Mouse (Mus musculus) spleen, adult 2 months (tissue): ENCODE measurements around the gene Rep15. TPM values are rescaled to one million over a fixed set of nuclear protein-coding genes. Genes with fewer than 3 reads are reported as not detected.

ENCODE experiments used
- DNase-seq, 2 experiments: peaks; one replicate each; pipeline versions ENCODE4 v3.0.0 to v3.0.0-alpha.2; 2012 to 2021; ENCODE audit warnings: low spot score in 2 of 2, low read depth in 1 of 2
- H3K27ac ChIP-seq: fragments of 200-500 bp; 2 replicates; pipeline ENCODE4 v1.5.1; 2012; ENCODE audit warnings: low read length, inconsistent platforms; ENCODE audit not compliant: insufficient read depth
- H3K27me3 ChIP-seq: fragments of 200-500 bp; 2 replicates; pipeline ENCODE4 v1.6.1; 2012; ENCODE audit warnings: mild to moderate bottlenecking, moderate library complexity, low read length, inconsistent platforms; ENCODE audit not compliant: control insufficient read depth, insufficient read depth
- H3K36me3 ChIP-seq: fragments of 200-500 bp; 2 replicates; pipeline ENCODE4 v1.6.1; 2012; ENCODE audit warnings: mild to moderate bottlenecking, low read length, inconsistent platforms; ENCODE audit not compliant: control insufficient read depth, insufficient read depth
- H3K4me1 ChIP-seq: fragments of 200-500 bp; 2 replicates; pipeline ENCODE4 v1.6.1; 2011; ENCODE audit warnings: inconsistent platforms; ENCODE audit not compliant: control insufficient read depth, insufficient read depth, insufficient read length
- H3K4me3 ChIP-seq: fragments of 200-500 bp; 2 replicates; pipeline ENCODE4 v1.5.1; 2011; ENCODE audit warnings: mild to moderate bottlenecking, inconsistent platforms; ENCODE audit not compliant: insufficient read depth, insufficient read length; ENCODE audit errors: extremely low read depth
- CTCF ChIP-seq: fragments of 200-500 bp; IDR thresholded peaks from 2 replicates; pipeline ENCODE4 v1.5.1; 2011; ENCODE audit warnings: mild to moderate bottlenecking, inconsistent platforms; ENCODE audit not compliant: insufficient read depth, insufficient read length, insufficient replicate concordance; ENCODE audit errors: extremely low read depth
- POLR2A ChIP-seq: fragments of 200-500 bp; IDR thresholded peaks from 2 replicates; pipeline ENCODE4 v1.6.1; 2011; ENCODE audit warnings: low read depth, low read length, inconsistent platforms
- WGBS: fragments of 180-500 bp; shearing (Covaris S2); methylation state at CpG from one replicate; pipeline ENCODE4 v1.1.7; 2018; 5-methylcytosine and 5-hydroxymethylcytosine counted together
- polyA plus RNA-seq: library from polyadenylated mRNA; depleted of rRNA; stranded (reverse); fragments of >200 nt; gene quantifications from 2 replicates; pipeline ENCODE4 v1.2.3, GENCODE M21; 2012

The Rep15 gene
- polyA plus RNA-seq, 1 experiment = 0.21 TPM

DNA sequence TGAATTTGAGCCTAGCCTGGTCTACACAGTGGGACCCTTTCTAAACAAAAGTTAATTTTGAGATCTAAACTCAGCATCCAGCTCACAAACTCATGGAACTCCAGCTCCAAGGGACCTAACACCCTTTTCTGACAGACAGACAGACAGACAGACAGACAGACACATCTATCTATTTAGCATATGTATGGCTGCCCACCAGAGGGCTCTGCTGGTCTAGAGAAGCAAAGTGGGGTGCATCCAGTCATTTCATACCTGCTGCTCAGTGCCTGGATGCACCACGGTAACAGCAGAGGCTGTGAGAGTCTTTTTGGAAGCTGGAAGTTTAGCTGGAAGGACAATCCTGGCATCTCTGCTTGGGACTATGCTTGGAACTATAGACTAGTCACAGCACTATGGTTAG lies 18.8 kb upstream of the Rep15 start:
- H3K4me3 ChIP-seq = no peak overlapping the region
- no peaks in the 10 kb centered on the region for H3K36me3 ChIP-seq
- 72% methylated on average over 1 of the region's 1 CpGs for WGBS
- no peak overlapping the region for H3K27ac ChIP-seq
- H3K4me1 ChIP-seq = no peaks in the 10 kb centered on the region
- no peak for DNase-seq
- no peaks in the 10 kb centered on the region for H3K27me3 ChIP-seq
- TF ChIP-seq CTCF = no peak
- no peak for TF ChIP-seq POLR2A

DNA sequence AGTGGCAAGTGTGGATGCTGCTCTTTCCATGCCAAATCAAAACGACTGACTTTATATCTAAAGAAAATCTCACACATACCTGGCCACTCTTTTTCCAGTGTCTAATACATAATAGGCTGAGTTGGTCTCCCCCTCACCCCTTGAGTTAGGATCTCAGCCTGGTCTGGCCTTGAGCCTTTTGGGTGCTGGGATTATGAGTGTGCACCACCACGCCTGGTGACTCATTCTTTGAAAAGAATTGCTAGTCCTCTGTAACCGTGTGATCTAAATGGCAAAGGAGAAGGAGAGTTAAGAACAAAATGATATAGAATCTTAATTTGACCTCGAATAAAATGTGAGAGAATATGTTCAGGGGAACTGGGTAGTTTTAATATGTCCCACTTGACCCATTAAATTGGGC lies 14.5 kb upstream of the Rep15 start:
- Histone ChIP-seq H3K27me3 (no peaks in the 10 kb centered on the region), H3K36me3 (no peaks in the 10 kb centered on the region), H3K4me1 (no peaks in the 10 kb centered on the region), H3K27ac (no peak overlapping the region), H3K4me3 (no peak overlapping the region)
- no peak for TF ChIP-seq POLR2A
- TF ChIP-seq CTCF = no peak
- no peak for DNase-seq
- 87% methylated on average over 4 of the region's 4 CpGs for WGBS

DNA sequence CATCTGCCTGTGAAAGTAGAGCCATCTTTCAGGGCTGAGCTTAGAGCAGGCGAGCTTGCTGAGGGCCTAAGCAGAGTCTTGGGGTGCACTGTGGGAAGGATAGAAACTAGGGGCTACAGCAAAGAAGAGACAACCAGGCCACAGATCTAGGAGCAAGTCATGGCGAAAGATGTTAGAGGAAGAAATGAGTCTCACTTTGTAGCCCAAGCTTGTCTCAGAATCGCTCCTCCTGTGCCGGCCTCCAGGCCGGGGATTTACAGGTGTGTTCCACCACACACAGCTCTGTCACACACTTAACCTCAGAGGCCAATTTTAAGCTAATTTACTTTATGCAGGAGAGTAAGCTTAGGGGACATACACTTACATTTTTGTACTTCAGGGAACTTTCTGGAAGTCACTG lies 14.0 kb upstream of the Rep15 start:
- H3K36me3 ChIP-seq = no peaks in the 10 kb centered on the region
- 90% methylated on average over 5 of the region's 5 CpGs for WGBS
- H3K4me1 ChIP-seq = no peaks in the 10 kb centered on the region
- H3K27me3 ChIP-seq = no peaks in the 10 kb centered on the region
- no peak overlapping the region for H3K4me3 ChIP-seq
- TF ChIP-seq POLR2A (no peak), CTCF (no peak)
- H3K27ac ChIP-seq = no peak overlapping the region
- DNase-seq = no peak

DNA sequence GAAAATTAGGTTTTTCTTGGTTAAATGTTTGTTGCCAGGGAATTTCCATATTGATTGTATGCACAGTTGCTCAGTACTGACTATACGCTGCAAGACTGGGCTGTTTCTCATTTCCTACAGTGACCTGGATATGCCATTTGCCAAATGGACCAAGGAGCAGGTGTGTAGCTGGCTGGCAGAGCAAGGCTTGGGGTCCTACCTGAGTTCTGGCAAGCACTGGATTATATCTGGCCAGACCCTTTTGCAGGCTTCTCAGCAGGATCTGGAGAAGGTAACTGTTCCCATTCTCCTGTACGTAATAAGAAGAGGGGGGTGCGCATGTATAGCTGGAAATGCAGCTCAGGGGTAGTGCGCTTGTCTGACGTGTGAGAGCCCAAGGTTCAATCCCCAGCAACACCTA lies 11.2 kb upstream of the Rep15 start:
- TF ChIP-seq POLR2A (no peak), CTCF (no peak)
- no peak for DNase-seq
- H3K4me1 ChIP-seq = no peaks in the 10 kb centered on the region
- no peaks in the 10 kb centered on the region for H3K27me3 ChIP-seq
- WGBS = 97% methylated on average over 5 of the region's 5 CpGs
- no peak overlapping the region for H3K4me3 ChIP-seq
- H3K36me3 ChIP-seq = no peaks in the 10 kb centered on the region
- H3K27ac ChIP-seq = no peak overlapping the region

DNA sequence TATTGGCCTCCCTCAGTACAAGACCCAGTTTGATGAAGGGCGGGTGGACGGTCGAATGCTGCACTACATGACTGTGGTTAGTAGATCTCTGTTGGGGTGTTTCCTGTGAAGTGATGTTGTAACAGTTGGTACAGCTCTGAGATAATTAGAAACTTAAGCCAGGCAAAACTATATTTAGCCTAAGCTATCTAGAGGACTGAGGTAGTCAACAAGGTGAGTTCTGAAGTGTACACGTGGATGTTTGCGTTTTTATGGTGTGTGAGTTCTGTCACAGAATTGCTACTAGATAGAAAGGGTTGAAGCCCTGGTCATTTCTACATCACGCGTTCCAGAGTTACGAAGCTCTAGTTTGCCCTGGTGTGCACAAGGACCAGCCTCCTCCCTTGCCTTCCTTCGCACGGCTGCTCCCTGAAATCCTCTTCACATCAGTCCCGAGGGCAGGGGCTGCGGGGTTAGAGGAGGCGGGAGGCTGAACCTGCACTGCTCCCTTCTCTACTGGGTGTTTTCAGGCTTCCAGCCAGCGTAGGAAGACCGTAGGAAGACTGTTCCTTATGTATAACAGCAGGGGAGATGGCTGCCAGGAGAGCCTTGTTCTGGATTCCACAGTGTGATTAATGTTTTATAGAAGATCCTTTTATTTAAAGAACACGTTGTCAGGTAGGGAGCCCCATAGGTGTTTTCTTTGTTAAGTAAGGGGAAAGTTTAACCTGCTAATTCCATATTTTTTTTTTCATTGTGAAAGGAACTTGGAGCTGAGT lies 9.8 kb upstream of the Rep15 start:
- Histone ChIP-seq H3K4me3 (no peak overlapping the region), H3K27me3 (no peaks in the 10 kb centered on the region), H3K36me3 (no peaks in the 10 kb centered on the region), H3K27ac (no peak overlapping the region), H3K4me1 (no peaks in the 10 kb centered on the region)
- WGBS = 93% methylated on average over 16 of the region's 16 CpGs
- TF ChIP-seq POLR2A = no peak
- TF ChIP-seq CTCF = no peak
- DNase-seq = no peak

DNA sequence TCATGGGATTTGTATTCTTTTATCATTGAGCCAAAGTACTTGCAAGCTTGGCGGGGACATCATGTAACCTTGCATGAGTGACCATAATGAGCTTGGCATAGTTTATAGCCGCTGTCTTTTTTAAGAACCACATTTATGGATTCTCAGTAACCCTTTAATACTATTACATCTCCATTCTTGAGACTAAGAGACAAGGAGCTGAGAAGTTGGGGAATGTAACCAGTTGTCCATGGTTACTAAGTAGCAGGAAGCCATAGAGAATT lies 9.3 kb upstream of the Rep15 start:
- Histone ChIP-seq H3K27ac (no peak overlapping the region), H3K4me1 (no peaks in the 10 kb centered on the region), H3K36me3 (no peaks in the 10 kb centered on the region), H3K27me3 (no peaks in the 10 kb centered on the region), H3K4me3 (no peak overlapping the region)
- no peak for DNase-seq
- TF ChIP-seq POLR2A (no peak), CTCF (no peak)
- 93% methylated on average over 2 of the region's 2 CpGs for WGBS

DNA sequence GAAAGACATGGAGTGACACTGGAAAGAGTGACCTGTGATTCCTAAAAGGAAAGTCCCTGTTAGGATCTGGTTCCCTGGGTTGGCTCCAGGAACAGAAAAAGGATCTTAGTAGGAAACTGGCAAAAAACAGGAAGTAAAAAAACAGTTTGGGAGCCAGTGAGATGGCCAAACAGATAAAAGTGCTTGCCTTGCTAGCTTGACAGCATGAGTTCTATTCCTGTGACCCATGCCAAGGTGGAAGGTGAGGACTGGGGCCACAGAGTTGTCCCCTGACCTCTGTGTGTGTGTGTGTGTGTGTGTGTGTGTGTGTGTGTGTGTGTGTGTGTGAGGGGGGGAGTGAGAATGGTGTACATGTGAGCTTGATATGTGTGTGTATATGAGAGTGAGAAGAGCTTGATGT lies 8.8 kb upstream of the Rep15 start:
- H3K27me3 ChIP-seq = no peaks in the 10 kb centered on the region
- TF ChIP-seq CTCF (no peak), POLR2A (no peak)
- H3K4me1 ChIP-seq = no peaks in the 10 kb centered on the region
- H3K4me3 ChIP-seq = no peak overlapping the region
- DNase-seq = no peak
- no peaks in the 10 kb centered on the region for H3K36me3 ChIP-seq
- H3K27ac ChIP-seq = no peak overlapping the region; the same call in 1 of the 2 replicates

DNA sequence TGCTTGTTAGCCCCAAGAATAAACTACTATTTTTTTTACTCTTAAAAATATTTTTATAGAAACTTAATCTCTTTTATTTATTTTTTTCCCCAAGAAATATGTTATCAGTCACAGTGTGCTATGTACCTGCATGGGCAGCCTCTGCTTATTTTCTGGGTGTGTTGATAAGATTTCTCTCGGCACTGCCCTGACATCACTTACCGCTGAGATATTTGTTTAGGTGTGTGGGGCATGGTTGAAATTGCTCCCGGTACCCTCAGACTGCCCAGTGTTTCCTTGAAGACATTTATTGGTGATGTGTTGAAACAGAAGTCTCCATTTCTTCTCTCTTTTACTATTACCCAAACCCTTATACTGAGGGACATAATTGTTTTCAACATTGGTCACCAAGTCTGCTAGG lies 7.6 kb upstream of the Rep15 start:
- Histone ChIP-seq H3K27me3 (no peaks in the 10 kb centered on the region), H3K4me1 (no peaks in the 10 kb centered on the region), H3K4me3 (no peak overlapping the region), H3K27ac (no peak overlapping the region), H3K36me3 (no peaks in the 10 kb centered on the region)
- TF ChIP-seq POLR2A = no peak
- no peak for TF ChIP-seq CTCF
- DNase-seq = no peak
- WGBS = 81% methylated on average over 3 of the region's 3 CpGs
